Mouse (Mus musculus): ENCODE results near the gene Stox2. TPM values are rescaled to one million over a fixed set of nuclear protein-coding genes. Genes with fewer than 3 reads are reported as not detected.

Stox2 gene
- polyA plus RNA-seq, 1 experiment from 2014 or later: 0.54 TPM

DNA sequence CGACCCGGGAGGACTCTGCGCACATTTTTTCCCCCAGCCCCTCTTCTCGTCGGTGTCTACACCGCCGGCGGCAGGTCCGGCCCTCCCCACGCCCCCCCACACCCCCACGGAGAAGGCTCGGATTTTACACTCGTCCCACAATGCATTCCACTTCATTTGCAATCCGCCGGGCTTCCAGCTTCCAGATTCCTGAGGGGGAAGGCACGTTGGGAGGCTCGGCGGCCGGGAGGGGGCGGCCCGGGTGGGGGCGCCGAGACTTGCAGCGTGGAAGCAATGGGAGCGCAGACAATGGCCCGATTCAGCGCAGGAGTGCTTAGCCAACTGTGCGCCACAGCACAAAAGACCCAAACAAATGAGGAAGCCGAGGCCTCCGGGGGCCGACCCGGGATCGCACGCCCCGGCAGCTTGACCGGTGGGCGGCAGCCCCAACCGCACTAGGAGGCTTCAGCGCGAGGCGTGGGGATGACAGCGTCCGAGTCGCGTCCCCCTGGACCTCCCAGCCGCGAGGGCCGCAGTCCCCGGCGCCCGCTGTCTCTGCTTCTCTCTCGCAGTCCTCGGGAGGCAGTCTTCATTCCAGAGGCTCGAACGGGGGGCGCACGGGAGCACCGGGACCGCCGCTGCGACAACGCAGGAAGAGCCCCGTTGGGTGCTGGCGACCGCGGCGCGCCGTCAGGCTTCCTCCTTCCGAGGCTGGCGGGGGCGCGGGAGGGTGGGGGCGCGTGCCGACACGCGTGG lies 157.9 kb downstream of the Stox2 start:
- DNase-seq (peak; percentile 27), ATAC-seq (peak; percentile 15; the same call in 1 of the 2 replicates)
- H3K27me3 ChIP-seq (ENCODE audit: insufficient read depth, low read length): peaks cover 42% of the 10 kb centered on the region
- H3K9ac ChIP-seq (replicated peaks): peak overlapping the region; percentile 38; the same call in 1 of the 2 replicates
- H3K4me1 ChIP-seq (ENCODE audit: insufficient read depth): peaks cover 11% of the 10 kb centered on the region
- peak overlapping the region; percentile 85 for H3K4me2 ChIP-seq (ENCODE audit: low read depth, low read length)
- WGBS (ENCODE audit: insufficient replicate concordance): under 1% methylated on average over 70 of the region's 78 CpGs
- H3K36me3 ChIP-seq (replicated peaks; ENCODE audit: insufficient read depth, low read length): no peaks in the 10 kb centered on the region
- H3K9me3 ChIP-seq (ENCODE audit: low read length): no peaks in the 10 kb centered on the region
- peak overlapping the region; percentile 54 for H3K4me3 ChIP-seq (ENCODE audit: low read depth, low read length)
- TF ChIP-seq CTCF (IDR thresholded peaks at IDR 0.05; ENCODE audit: low read depth) (no peak), EP300 (IDR thresholded peaks at IDR 0.05; ENCODE audit: low read depth) (no peak)
- no peak overlapping the region for H3K27ac ChIP-seq (ENCODE audit: low read depth)

DNA sequence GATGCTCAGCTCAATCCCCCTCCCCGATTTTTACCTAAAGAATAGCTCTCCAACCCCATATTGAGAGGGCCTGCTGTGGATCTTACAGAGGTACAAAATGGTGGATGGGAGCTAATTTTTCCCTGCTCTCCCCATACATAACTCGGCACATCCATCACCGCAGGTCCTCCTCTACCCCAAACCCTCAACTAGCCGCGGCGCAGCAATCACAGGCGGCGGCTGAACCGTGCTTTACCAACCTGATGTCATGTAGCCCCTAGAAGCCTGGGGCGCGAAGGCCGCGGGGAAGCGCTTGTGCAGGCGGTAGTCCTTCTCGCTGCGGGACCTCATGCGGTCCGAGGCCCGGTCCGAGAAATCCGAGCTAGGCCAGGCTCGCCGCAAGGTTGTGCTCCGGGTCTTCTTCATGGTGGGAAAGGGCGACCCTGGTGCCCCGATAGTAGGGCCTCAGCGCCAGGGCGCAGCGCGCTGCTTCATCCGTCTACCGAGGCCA lies 158.5 kb downstream of the Stox2 start:
- H3K9ac ChIP-seq (replicated peaks): no peak overlapping the region
- 2% methylated on average over 33 of the region's 33 CpGs for WGBS (ENCODE audit: insufficient replicate concordance)
- DNase-seq: peak; percentile 17
- TF ChIP-seq EP300 (IDR thresholded peaks at IDR 0.05; ENCODE audit: low read depth) (no peak), CTCF (IDR thresholded peaks at IDR 0.05; ENCODE audit: low read depth) (no peak)
- no peak overlapping the region for H3K27ac ChIP-seq (ENCODE audit: low read depth)
- H3K4me2 ChIP-seq (ENCODE audit: low read depth, low read length): peak overlapping the region; percentile 85
- peaks cover 42% of the 10 kb centered on the region for H3K27me3 ChIP-seq (ENCODE audit: insufficient read depth, low read length)
- no peaks in the 10 kb centered on the region for H3K9me3 ChIP-seq (ENCODE audit: low read length)
- H3K36me3 ChIP-seq (replicated peaks; ENCODE audit: insufficient read depth, low read length): no peaks in the 10 kb centered on the region
- peak overlapping the region; percentile 54 for H3K4me3 ChIP-seq (ENCODE audit: low read depth, low read length)
- ATAC-seq: no peak
- H3K4me1 ChIP-seq (ENCODE audit: insufficient read depth): peaks cover 11% of the 10 kb centered on the region

DNA sequence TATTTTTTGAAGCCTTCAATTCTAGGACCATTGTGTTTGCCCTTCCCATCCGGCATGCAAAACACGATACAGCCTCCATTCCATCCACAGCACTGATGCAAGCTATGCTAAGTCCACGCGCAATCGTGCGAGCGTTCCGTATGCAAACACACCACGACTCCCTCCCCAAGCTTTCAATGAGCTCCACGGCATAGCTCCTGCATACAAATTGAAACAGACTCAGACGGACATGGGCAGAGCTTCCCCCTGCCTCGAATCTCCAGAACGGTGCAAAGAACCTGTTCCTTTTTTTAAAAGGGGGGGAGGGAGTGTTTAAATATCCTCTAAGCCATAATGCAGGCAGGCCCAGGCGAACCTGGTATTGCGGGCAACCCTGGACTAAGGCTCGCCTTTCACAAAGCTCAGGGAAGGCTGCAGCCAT lies 159.0 kb downstream of the Stox2 start:
- TF ChIP-seq CTCF (IDR thresholded peaks at IDR 0.05; ENCODE audit: low read depth) (no peak), EP300 (IDR thresholded peaks at IDR 0.05; ENCODE audit: low read depth) (no peak)
- Histone ChIP-seq H3K9ac (replicated peaks) (no peak overlapping the region), H3K36me3 (replicated peaks; ENCODE audit: insufficient read depth, low read length) (no peaks in the 10 kb centered on the region), H3K4me2 (ENCODE audit: low read depth, low read length) (peak overlapping the region; percentile 85), H3K9me3 (ENCODE audit: low read length) (no peaks in the 10 kb centered on the region), H3K27ac (ENCODE audit: low read depth) (no peak overlapping the region), H3K4me3 (ENCODE audit: low read depth, low read length) (0 out of 2 replicates have a peak overlapping the region, but pooled peaks have one; percentile 2), H3K4me1 (ENCODE audit: insufficient read depth) (peaks cover 11% of the 10 kb centered on the region), H3K27me3 (ENCODE audit: insufficient read depth, low read length) (peaks cover 42% of the 10 kb centered on the region)
- ATAC-seq: no peak
- no peak for DNase-seq
- 11% methylated on average over 16 of the region's 16 CpGs for WGBS (ENCODE audit: insufficient replicate concordance)

DNA sequence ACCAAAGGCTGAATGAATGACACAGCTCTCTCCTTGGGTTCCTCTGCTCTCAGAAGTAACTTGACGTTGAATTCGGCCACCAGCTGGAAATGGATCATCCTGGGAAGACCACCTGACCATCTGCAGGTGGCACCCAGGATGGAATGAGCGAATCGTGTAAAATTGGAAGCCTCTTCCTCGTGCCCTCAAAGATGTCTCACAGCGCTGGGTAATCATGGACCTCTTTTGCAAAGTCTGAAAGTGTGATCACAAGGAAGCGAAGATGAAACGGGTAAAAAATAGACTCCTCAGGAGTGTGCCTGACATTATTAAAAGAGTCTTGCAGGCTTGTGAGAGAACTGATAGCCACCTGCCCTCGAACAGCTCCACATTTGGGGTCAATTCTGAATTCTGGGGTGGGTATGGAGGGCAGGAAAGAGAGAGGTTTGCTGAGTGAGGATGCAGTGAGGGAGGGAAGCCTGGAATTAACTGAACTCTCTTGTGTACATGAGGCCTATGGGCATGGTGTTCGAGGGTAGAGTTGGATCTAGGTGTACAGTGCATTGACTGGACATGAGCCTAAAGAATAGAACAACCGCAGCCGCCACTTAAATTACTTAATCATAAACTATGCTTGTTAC lies 160.0 kb downstream of the Stox2 start:
- WGBS (ENCODE audit: insufficient replicate concordance): 78% methylated on average over 12 of the region's 12 CpGs
- no peak overlapping the region for H3K9ac ChIP-seq (replicated peaks)
- H3K36me3 ChIP-seq (replicated peaks; ENCODE audit: insufficient read depth, low read length): no peaks in the 10 kb centered on the region
- H3K27me3 ChIP-seq (ENCODE audit: insufficient read depth, low read length): peaks cover 42% of the 10 kb centered on the region
- peaks cover 11% of the 10 kb centered on the region for H3K4me1 ChIP-seq (ENCODE audit: insufficient read depth)
- no peak overlapping the region for H3K4me3 ChIP-seq (ENCODE audit: low read depth, low read length)
- H3K9me3 ChIP-seq (ENCODE audit: low read length): no peaks in the 10 kb centered on the region
- H3K4me2 ChIP-seq (ENCODE audit: low read depth, low read length): no peak overlapping the region
- ATAC-seq: no peak
- no peak for DNase-seq
- H3K27ac ChIP-seq (ENCODE audit: low read depth): no peak overlapping the region
- TF ChIP-seq EP300 (IDR thresholded peaks at IDR 0.05; ENCODE audit: low read depth): no peak
- TF ChIP-seq CTCF (IDR thresholded peaks at IDR 0.05; ENCODE audit: low read depth): no peak

- 68% methylated on average over 6 of the region's 6 CpGs for WGBS (ENCODE audit: insufficient replicate concordance)
- Histone ChIP-seq H3K27me3 (ENCODE audit: insufficient read depth, low read length) (peaks cover 39% of the 10 kb centered on the region), H3K4me1 (ENCODE audit: insufficient read depth) (peaks cover 11% of the 10 kb centered on the region), H3K4me3 (ENCODE audit: low read depth, low read length) (no peak overlapping the region), H3K27ac (ENCODE audit: low read depth) (no peak overlapping the region), H3K9me3 (ENCODE audit: low read length) (no peaks in the 10 kb centered on the region), H3K36me3 (replicated peaks; ENCODE audit: insufficient read depth, low read length) (no peaks in the 10 kb centered on the region), H3K4me2 (ENCODE audit: low read depth, low read length) (no peak overlapping the region), H3K9ac (replicated peaks) (no peak overlapping the region)
- no peak for TF ChIP-seq EP300 (IDR thresholded peaks at IDR 0.05; ENCODE audit: low read depth)
- no peak for TF ChIP-seq CTCF (IDR thresholded peaks at IDR 0.05; ENCODE audit: low read depth)
- no peak for DNase-seq
- ATAC-seq: no peak
Measured at GRCm38 (mm10) chr8:47285435-47285834, 160.7 kb downstream of the Stox2 start.

Measured in liver, postnatal 0 days (tissue).